Mouse (Mus musculus): ENCODE measurements at regions not wholly inside any gene's neighbourhood (a gene's known extent, or its start where the extent isn't known, plus 50 kb on each side); places are given as distances from the start of the nearest gene placed in this dataset.

DNA sequence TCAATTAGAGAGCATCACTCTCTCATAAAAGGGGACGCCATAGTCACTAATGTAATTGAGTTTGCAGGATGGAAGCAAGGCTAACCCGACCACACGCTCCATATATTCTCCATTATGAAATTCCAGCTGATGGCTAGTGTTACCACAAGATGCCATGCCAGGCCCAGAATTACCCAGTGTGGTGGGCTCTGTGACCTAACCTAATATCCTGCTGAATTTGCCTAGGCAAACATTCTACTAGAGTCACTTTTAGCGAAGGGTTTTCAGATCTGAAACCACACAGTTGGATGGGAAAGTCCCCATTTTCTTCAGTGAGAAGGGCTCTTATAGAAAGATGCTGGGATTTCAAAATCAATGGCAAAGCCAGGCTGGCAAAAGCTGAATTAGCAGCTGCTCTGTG is 177.8 kb upstream of the Klf3 start:
- peak; percentile 74 for TF ChIP-seq EP300 (IDR thresholded peaks at IDR 0.05; ENCODE audit: low read length)
- no peak for TF ChIP-seq POLR2A (IDR thresholded peaks at IDR 0.05; ENCODE audit: low read depth, low read length)
- TF ChIP-seq USF1 (IDR thresholded peaks at IDR 0.05; ENCODE audit: low read depth, low read length), result no peak
- TF ChIP-seq CHD1 (IDR thresholded peaks at IDR 0.05; ENCODE audit: low read depth, low read length), result no peak
- no peak for TF ChIP-seq HCFC1 (IDR thresholded peaks at IDR 0.05; ENCODE audit: low read depth, low read length)
- TF ChIP-seq GABPA (IDR thresholded peaks at IDR 0.05; ENCODE audit: insufficient replicate concordance, low read depth, low read length), result no peak

All from CH12.LX (cell line).